Mouse (Mus musculus): ENCODE measurements around the gene Ptpn9. TPM values are rescaled to one million over a fixed set of nuclear protein-coding genes. Genes with fewer than 3 reads are reported as not detected.

The Ptpn9 gene
- polyA plus RNA-seq (2012; rRNA removed; ENCODE audit: low replicate concordance): 29.8 and 43.5 TPM in 2 replicates

GRCm38 (mm10) chr9:56994286-56995197, at the start of gene Ptpn9:
Ptpn9 (plus strand) TSS chr9:56994923.

GRCm38 (mm10) chr9:56950414-56951400, 44.0 kb upstream of the Ptpn9 start, which contains the start of gene Snupn:
Snupn (plus strand) TSS chr9:56950878.

GRCm38 (mm10) chr9:57071801-57072351, 77.2 kb downstream of the Ptpn9 start, which contains the start of gene Sin3a:
Sin3a (plus strand) TSS chr9:57072040.

Other genes starting within 250 kb of the Ptpn9 start
- 1.3 and 13.0 TPM in 2 replicates for gene Lingo1, start 198.5 kb upstream of the Ptpn9 start, polyA plus RNA-seq (2012; rRNA removed; ENCODE audit: low replicate concordance)
- gene Odf3l1, start 130.2 kb upstream of the Ptpn9 start, polyA plus RNA-seq (2012; rRNA removed; ENCODE audit: low replicate concordance): 17.7 and 47.0 TPM in 2 replicates
- gene Cspg4, start 129.9 kb upstream of the Ptpn9 start, polyA plus RNA-seq (2012; rRNA removed; ENCODE audit: low replicate concordance): 44.0 and 47.2 TPM in 2 replicates
- gene Snx33, start 66.6 kb upstream of the Ptpn9 start, polyA plus RNA-seq (2012; rRNA removed; ENCODE audit: low replicate concordance): 19.4 and 22.6 TPM in 2 replicates
- gene Imp3, start 57.4 kb upstream of the Ptpn9 start, polyA plus RNA-seq (2012; rRNA removed; ENCODE audit: low replicate concordance): 107 and 219 TPM in 2 replicates
- gene Snupn, start 44.0 kb upstream of the Ptpn9 start, polyA plus RNA-seq (2012; rRNA removed; ENCODE audit: low replicate concordance): 6.4 and 8.6 TPM in 2 replicates
- 51.1 and 109 TPM in 2 replicates for gene Sin3a, start 77.1 kb downstream of the Ptpn9 start, polyA plus RNA-seq (2012; rRNA removed; ENCODE audit: low replicate concordance)
- 227 and 273 TPM in 2 replicates for gene Man2c1, start 135.8 kb downstream of the Ptpn9 start, polyA plus RNA-seq (2012; rRNA removed; ENCODE audit: low replicate concordance)
- gene Neil1, start 153.4 kb downstream of the Ptpn9 start, polyA plus RNA-seq (2012; rRNA removed; ENCODE audit: low replicate concordance): 13.9 and 17.0 TPM in 2 replicates
- 143 and 173 TPM in 2 replicates for gene Commd4, start 163.4 kb downstream of the Ptpn9 start, polyA plus RNA-seq (2012; rRNA removed; ENCODE audit: low replicate concordance)
- gene Trcg1, start 241.6 kb downstream of the Ptpn9 start, polyA plus RNA-seq (2012; rRNA removed; ENCODE audit: low replicate concordance): not detected in 2 replicates

Data from subcutaneous adipose tissue, adult 2 months (tissue).